Mouse (Mus musculus): Measurements from ENCODE around the gene Lbx2.

GRCm38 (mm10) chr6:83043993-83044392 lies 42.2 kb upstream of the Lbx2 start:
- TF ChIP-seq POLR2A (IDR thresholded peaks at IDR 0.05; ENCODE audit: borderline replicate concordance, low read depth, low read length) (no peak), CTCF (IDR thresholded peaks at IDR 0.05; ENCODE audit: low read depth, low read length) (no peak)

Measured in bone marrow macrophage, adult 2 months (primary cell).